Mouse (Mus musculus) gastrocnemius, adult 8-10 months (tissue): ENCODE data around the gene Add2. TPM values are rescaled to one million over a fixed set of nuclear protein-coding genes. Genes with fewer than 3 reads are reported as not detected.
A peak's percentile ranks its signal among the peaks of the same experiment; 100 is the strongest.

Experiments
- DNase-seq, 2 experiments: peaks; one replicate each; pipeline ENCODE4 v3.0.0; 2022; ENCODE audit warnings: low spot score in 2 of 2
- total RNA-seq, 4 experiments: library from RNA; stranded (reverse); gene quantifications; 2 replicates each; pipeline ENCODE4 v1.2.4; 2022

Gene Add2
- total RNA-seq, 4 experiments from 2014 or later = 0.02 to 0.16 (median 0.15) TPM; not detected in 1

- no peak for DNase-seq
Measured at GRCm38 (mm10) chr6:86133882-86134281, 105.4 kb downstream of the Add2 start.

- DNase-seq = no peak
Measured at GRCm38 (mm10) chr6:86136206-86136605, 107.7 kb downstream of the Add2 start.

DNA sequence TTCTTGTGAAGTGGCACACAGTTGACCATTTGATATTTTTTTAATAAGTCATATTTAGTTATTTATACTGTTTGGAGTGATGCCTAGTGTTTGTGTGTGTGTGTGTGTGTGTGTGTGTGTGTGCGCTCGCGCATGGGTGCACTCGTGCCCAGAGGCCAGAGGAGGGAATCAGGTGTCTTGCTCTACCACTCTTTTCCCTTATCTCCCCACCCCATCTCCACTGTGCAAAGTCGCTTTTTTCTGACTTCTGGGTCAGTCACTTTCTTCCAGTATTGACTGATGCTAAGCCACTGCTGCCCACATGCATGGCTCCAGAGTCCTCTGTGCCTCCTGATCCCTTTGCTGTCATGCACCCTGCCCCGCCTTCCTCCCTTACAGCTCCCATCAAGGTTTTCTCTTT, 112.8 kb downstream of the Add2 start:
- no peak for DNase-seq

GRCm38 (mm10) chr6:86141820-86142219, 113.3 kb downstream of the Add2 start:
- no peak for DNase-seq

GRCm38 (mm10) chr6:86144986-86145385, 116.5 kb downstream of the Add2 start:
- DNase-seq = no peak

DNA sequence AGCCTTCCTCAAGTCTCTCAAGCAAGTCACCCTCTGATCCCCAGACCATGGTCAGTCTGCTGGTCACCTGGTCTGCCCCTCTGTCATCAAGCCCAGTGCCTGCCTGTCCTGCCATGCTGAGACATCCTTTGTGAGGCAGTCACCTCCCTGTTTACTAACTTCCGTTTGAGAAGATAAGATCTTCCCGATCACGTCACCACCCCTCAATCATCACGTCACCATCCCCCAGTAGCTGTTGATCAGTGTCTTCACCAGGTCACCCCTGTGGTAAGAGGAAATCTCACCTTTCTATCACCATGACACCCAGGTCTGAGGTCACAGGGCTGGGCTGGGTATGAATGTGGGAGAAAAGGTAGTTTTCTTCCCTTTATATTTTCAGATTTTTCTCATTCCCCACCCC, 120.0 kb downstream of the Add2 start:
- no peak for DNase-seq

DNA sequence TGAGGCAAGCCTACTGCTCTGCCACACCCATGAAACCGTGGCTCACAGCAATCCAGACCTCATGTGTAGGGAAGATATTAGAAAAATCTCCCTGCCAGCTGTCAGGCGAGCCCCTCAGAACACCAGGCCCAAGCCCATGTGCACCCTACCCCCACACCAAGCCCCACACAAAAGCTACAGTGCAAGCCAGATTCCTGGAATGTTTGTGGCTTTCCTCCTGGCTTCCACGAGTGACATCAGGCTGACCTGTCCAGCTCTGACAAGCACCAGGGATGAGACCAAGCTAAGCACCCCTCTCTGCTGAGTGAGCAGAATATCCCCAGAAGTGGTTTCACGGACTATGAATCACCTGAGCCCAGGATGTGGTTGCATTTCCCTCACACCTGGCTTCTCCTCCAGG, 120.5 kb downstream of the Add2 start:
- no peak for DNase-seq

GRCm38 (mm10) chr6:86152676-86153075, 124.2 kb downstream of the Add2 start:
- no peak for DNase-seq

DNA sequence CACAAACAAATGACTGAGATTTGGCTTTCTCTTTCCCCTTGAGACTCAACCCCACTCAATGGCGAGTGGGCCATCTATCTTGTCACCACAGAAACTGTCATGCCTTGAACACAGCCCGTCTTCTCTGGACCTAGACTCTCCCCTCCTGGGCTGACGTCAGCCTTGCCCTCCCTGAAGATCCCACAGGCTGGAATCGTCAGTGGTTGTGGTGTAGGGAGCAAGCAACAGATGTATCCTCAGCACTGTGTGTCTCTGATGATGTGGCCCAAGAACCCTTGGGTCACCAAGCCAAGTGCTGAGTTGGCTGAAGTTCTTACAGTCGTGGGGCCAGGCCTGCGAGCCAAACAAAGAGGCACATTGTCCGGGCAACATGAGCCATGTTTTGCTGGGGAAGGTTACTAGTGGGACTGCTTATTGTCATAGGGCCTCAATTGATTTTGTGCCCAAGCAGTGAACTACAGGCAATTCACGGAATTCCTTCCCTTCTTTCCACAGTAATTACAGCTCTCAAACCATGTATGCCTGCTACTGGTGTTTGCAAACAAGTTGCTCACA, 125.0 kb downstream of the Add2 start:
- peak in 1 of 2 experiments; percentile 19 for DNase-seq

DNA sequence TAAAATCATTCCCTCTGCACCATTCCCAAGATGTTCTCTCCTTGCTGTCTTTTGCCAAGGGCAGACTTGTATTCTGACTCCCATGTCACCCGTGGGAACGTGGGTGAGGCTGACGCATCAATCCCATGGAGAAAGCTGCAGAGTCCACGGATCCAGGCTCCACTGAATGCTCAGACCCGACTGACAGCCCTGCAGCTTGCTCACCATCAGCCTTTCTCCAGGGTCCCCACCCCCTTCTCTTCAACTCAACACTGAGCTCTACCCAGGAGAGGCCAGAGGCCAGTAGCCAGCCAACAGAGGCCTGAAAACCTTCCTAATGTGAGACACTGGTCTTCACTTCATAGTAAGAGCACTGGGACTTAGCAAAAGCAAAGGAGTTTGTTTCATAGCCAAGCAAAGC, 125.5 kb downstream of the Add2 start:
- DNase-seq = no peak

DNA sequence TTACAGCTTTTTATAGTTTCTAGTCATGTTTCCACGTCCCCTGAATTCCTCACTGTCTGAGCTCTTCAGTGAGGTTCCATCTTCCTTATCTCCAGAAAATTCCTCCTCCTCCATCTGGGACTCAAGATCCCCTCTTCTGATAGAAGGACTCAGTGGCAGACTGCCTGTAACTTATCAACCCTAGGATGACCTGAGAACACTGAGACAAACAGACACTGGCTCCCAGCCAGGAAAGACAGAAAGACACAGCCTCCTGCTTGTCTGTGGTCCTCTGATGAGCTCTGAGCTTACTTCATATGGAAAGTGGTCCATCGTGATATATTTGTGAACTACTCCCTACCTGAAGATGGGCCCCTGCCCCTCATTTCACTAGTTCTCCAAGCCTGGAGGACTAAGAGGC, 126.0 kb downstream of the Add2 start:
- no peak for DNase-seq

GRCm38 (mm10) chr6:86157253-86158234, 129.1 kb downstream of the Add2 start:
- no peak for DNase-seq

GRCm38 (mm10) chr6:86160878-86161277, 132.4 kb downstream of the Add2 start:
- no peak for DNase-seq

GRCm38 (mm10) chr6:86161586-86161985, 133.1 kb downstream of the Add2 start:
- no peak for DNase-seq

DNA sequence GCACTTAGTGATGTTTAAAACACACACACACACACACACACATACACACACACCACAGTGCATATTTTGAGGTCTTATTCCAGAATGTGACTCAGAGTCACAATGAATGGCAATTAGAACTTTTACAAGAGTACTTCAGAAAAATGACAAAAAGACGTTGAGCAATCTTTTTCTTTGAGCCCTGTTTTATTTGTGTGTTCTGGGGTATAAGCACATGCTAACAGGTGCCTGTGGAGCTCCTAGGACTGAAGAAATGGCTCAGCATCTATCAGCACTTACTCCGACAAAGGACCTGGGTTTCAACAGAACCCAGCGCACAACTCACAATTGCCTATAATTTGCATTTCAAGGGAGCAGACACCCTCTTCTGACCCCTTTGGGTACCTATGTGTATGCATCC, 135.5 kb downstream of the Add2 start:
- DNase-seq = no peak

DNA sequence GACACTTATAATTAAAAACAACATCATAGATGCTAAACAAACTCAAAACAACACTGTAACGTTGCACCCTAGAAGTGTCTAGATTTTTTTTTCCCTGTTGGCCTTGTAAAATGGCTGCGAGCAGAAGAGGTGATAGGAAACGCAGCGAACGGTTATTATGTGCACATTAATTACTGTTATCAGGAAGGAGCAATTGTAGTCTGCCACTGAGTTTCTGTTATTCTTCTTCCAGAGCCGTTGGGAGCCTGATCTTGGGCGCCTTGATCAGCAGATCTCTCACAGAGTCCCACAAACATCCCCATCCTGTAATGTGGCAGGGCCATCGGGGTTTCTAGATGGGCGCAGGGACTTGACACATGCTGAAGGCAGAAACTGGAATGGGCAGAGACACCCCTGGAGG, 137.9 kb downstream of the Add2 start:
- no peak for DNase-seq

DNA sequence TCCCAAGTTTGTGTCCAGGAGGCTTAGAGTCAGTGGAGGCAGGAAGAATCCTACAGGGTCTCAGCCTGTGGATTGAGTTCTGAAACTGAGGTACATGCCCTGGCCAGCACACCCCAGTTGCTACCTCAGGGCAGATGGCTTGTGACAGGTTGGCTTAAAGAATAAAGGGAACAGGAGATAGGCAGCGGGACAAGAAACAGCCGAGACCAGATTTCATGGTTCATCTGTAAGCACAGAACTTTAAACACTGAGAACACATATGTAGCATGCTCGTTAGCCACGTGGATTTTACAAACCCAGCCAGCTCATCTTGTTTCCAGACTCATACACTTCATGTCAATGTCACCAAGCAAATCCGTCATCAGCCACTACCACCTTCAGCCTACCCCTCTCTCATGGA, 139.4 kb downstream of the Add2 start:
- no peak for DNase-seq

GRCm38 (mm10) chr6:86169166-86169565, 140.7 kb downstream of the Add2 start:
- DNase-seq = no peak

Other genes starting within 250 kb of the Add2 start
- gene Nat8f6, start 207.7 kb upstream of the Add2 start, total RNA-seq = not detected
- not detected for gene Nat8f5, start 207.7 kb upstream of the Add2 start, total RNA-seq
- not detected for gene Nat8, start 196.6 kb upstream of the Add2 start, total RNA-seq
- under 1 TPM in 1 of 4 experiments, not detected in 3; 0.13 TPM for gene Nat8f2, start 159.5 kb upstream of the Add2 start, total RNA-seq
- gene Nat8f4, start 123.8 kb upstream of the Add2 start, total RNA-seq = under 1 TPM in 1 of 4 experiments, not detected in 3; 0.13 TPM
- gene Tprkb, start 116.8 kb upstream of the Add2 start, total RNA-seq = 10 to 100 TPM; 17.1 to 24.6 (median 20.0) TPM
- 1 to 10 TPM; 1.3 to 2.8 (median 1.9) TPM for gene Nat8f1, start 113.0 kb upstream of the Add2 start, total RNA-seq
- 10 to 100 TPM; 19.5 to 23.2 (median 22.1) TPM for gene Dusp11, start 67.0 kb upstream of the Add2 start, total RNA-seq
- not detected for gene Figla, start 12.5 kb upstream of the Add2 start, total RNA-seq
- under 1 TPM; 0.10 to 0.27 (median 0.13) TPM for gene Tgfa, start 166.5 kb downstream of the Add2 start, total RNA-seq